Mouse (Mus musculus): ENCODE measurements around the gene Mmp25. TPM values are rescaled to one million over a fixed set of nuclear protein-coding genes. Genes with fewer than 3 reads are reported as not detected.

The Mmp25 gene
- 0.17 and 0.46 TPM in 2 replicates for polyA plus RNA-seq (2014; fragmentation: Nextera tagmentation; extraction: Ambion mirVana)

- Histone ChIP-seq H3K9ac (replicated peaks; ENCODE audit: low read length) (peak within 1 kb of the TSS; percentile 46), H3K4me1 (ENCODE audit: control insufficient read depth, insufficient read depth, low read length) (no peaks in the 10 kb centered on the region; the same call in 1 of the 2 replicates), H3K27ac (replicated peaks; ENCODE audit: low read depth, low read length) (no peak within 1 kb of the TSS), H3K27me3 (ENCODE audit: control insufficient read depth, insufficient read depth, low read length) (peaks cover 16% of the 10 kb centered on the region), H3K4me2 (ENCODE audit: low read depth, low read length) (peak within 1 kb of the TSS; percentile 76), H3K36me3 (replicated peaks; ENCODE audit: control insufficient read depth, insufficient read depth, low read depth, low read length) (no peaks in the 10 kb centered on the region), H3K9me3 (replicated peaks; ENCODE audit: control insufficient read depth, low read length) (no peaks in the 10 kb centered on the region), H3K4me3 (ENCODE audit: low read depth, low read length) (peak within 1 kb of the TSS; percentile 40)
- DNase-seq (ENCODE audit: low spot score), result peak; percentile 32
- under 1% methylated on average over 58 of the region's 58 CpGs for WGBS
- ATAC-seq (replicated peaks; ENCODE audit: insufficient number of reproducible peaks, low FRiP score, low TSS enrichment, low read depth), result 0 out of 2 replicates have a peak, but pooled peaks have one; percentile 49
Measured at GRCm38 (mm10) chr17:23644613-23645495, at the start of gene Mmp25. Mmp25 (minus strand) TSS chr17:23645277.

- H3K9ac ChIP-seq (replicated peaks; ENCODE audit: low read length), result no peak overlapping the region
- no peak overlapping the region for H3K27ac ChIP-seq (replicated peaks; ENCODE audit: low read depth, low read length)
- H3K9me3 ChIP-seq (replicated peaks; ENCODE audit: control insufficient read depth, low read length), result no peaks in the 10 kb centered on the region
- peaks cover 13% of the 10 kb centered on the region for H3K27me3 ChIP-seq (ENCODE audit: control insufficient read depth, insufficient read depth, low read length)
- no peak; the same call in 1 of the 2 replicates for ATAC-seq (replicated peaks; ENCODE audit: insufficient number of reproducible peaks, low FRiP score, low TSS enrichment, low read depth)
- no peak for DNase-seq (ENCODE audit: low spot score)
- H3K4me1 ChIP-seq (ENCODE audit: control insufficient read depth, insufficient read depth, low read length), result peaks cover 3% of the 10 kb centered on the region; the same call in 1 of the 2 replicates
- H3K36me3 ChIP-seq (replicated peaks; ENCODE audit: control insufficient read depth, insufficient read depth, low read depth, low read length), result no peaks in the 10 kb centered on the region
- WGBS, result 61% methylated on average over 1 of the region's 1 CpGs
- no peak overlapping the region for H3K4me2 ChIP-seq (ENCODE audit: low read depth, low read length)
- no peak overlapping the region for H3K4me3 ChIP-seq (ENCODE audit: low read depth, low read length)
Measured at GRCm38 (mm10) chr17:23694491-23694890, 49.4 kb upstream of the Mmp25 start.

- WGBS, result 12% methylated on average over 15 of the region's 15 CpGs
- Histone ChIP-seq H3K36me3 (replicated peaks; ENCODE audit: control insufficient read depth, insufficient read depth, low read depth, low read length) (no peaks in the 10 kb centered on the region), H3K4me2 (ENCODE audit: low read depth, low read length) (no peak within 1 kb of the TSS; the same call in 1 of the 2 replicates), H3K4me1 (ENCODE audit: control insufficient read depth, insufficient read depth, low read length) (no peaks in the 10 kb centered on the region; the same call in 1 of the 2 replicates), H3K27me3 (ENCODE audit: control insufficient read depth, insufficient read depth, low read length) (peaks cover 46% of the 10 kb centered on the region), H3K27ac (replicated peaks; ENCODE audit: low read depth, low read length) (no peak within 1 kb of the TSS; the same call in 1 of the 2 replicates), H3K9ac (replicated peaks; ENCODE audit: low read length) (no peak within 1 kb of the TSS; the same call in 1 of the 2 replicates), H3K9me3 (replicated peaks; ENCODE audit: control insufficient read depth, low read length) (no peaks in the 10 kb centered on the region), H3K4me3 (ENCODE audit: low read depth, low read length) (peak within 1 kb of the TSS; percentile 18)
- ATAC-seq (replicated peaks; ENCODE audit: insufficient number of reproducible peaks, low FRiP score, low TSS enrichment, low read depth) (peak; percentile 79), DNase-seq (ENCODE audit: low spot score) (peak; percentile 41)
Measured at GRCm38 (mm10) chr17:23683856-23684672, 39.0 kb upstream of the Mmp25 start, which contains the start of gene Cldn9. Cldn9 (minus strand) TSS chr17:23684026.

GRCm38 (mm10) chr17:23683226-23683625 is 38.1 kb upstream of the Mmp25 start:
- DNase-seq (ENCODE audit: low spot score), result no peak
- H3K4me1 ChIP-seq (ENCODE audit: control insufficient read depth, insufficient read depth, low read length), result no peaks in the 10 kb centered on the region; the same call in 1 of the 2 replicates
- no peak overlapping the region; the same call in 1 of the 2 replicates for H3K4me2 ChIP-seq (ENCODE audit: low read depth, low read length)
- WGBS, result 29% methylated on average over 15 of the region's 15 CpGs
- no peak overlapping the region for H3K27ac ChIP-seq (replicated peaks; ENCODE audit: low read depth, low read length)
- H3K9me3 ChIP-seq (replicated peaks; ENCODE audit: control insufficient read depth, low read length), result no peaks in the 10 kb centered on the region
- H3K4me3 ChIP-seq (ENCODE audit: low read depth, low read length), result peak overlapping the region; percentile 18
- H3K9ac ChIP-seq (replicated peaks; ENCODE audit: low read length), result no peak overlapping the region; the same call in 1 of the 2 replicates
- H3K36me3 ChIP-seq (replicated peaks; ENCODE audit: control insufficient read depth, insufficient read depth, low read depth, low read length), result no peaks in the 10 kb centered on the region
- H3K27me3 ChIP-seq (ENCODE audit: control insufficient read depth, insufficient read depth, low read length), result peaks cover 51% of the 10 kb centered on the region
- ATAC-seq (replicated peaks; ENCODE audit: insufficient number of reproducible peaks, low FRiP score, low TSS enrichment, low read depth), result peak; percentile 30; the same call in 1 of the 2 replicates

GRCm38 (mm10) chr17:23682530-23682929 is 37.5 kb upstream of the Mmp25 start:
- Histone ChIP-seq H3K36me3 (replicated peaks; ENCODE audit: control insufficient read depth, insufficient read depth, low read depth, low read length) (no peaks in the 10 kb centered on the region), H3K4me3 (ENCODE audit: low read depth, low read length) (no peak overlapping the region), H3K27ac (replicated peaks; ENCODE audit: low read depth, low read length) (no peak overlapping the region), H3K9ac (replicated peaks; ENCODE audit: low read length) (no peak overlapping the region), H3K4me1 (ENCODE audit: control insufficient read depth, insufficient read depth, low read length) (no peaks in the 10 kb centered on the region; the same call in 1 of the 2 replicates), H3K9me3 (replicated peaks; ENCODE audit: control insufficient read depth, low read length) (no peaks in the 10 kb centered on the region), H3K4me2 (ENCODE audit: low read depth, low read length) (peak overlapping the region; percentile 0; the same call in 1 of the 2 replicates), H3K27me3 (ENCODE audit: control insufficient read depth, insufficient read depth, low read length) (peaks cover 51% of the 10 kb centered on the region)
- WGBS, result 53% methylated on average over 3 of the region's 3 CpGs
- no peak for DNase-seq (ENCODE audit: low spot score)
- ATAC-seq (replicated peaks; ENCODE audit: insufficient number of reproducible peaks, low FRiP score, low TSS enrichment, low read depth), result no peak

GRCm38 (mm10) chr17:23682092-23682491 is 37.0 kb upstream of the Mmp25 start:
- Histone ChIP-seq H3K36me3 (replicated peaks; ENCODE audit: control insufficient read depth, insufficient read depth, low read depth, low read length) (no peaks in the 10 kb centered on the region), H3K27me3 (ENCODE audit: control insufficient read depth, insufficient read depth, low read length) (peaks cover 51% of the 10 kb centered on the region), H3K4me2 (ENCODE audit: low read depth, low read length) (no peak overlapping the region), H3K4me3 (ENCODE audit: low read depth, low read length) (no peak overlapping the region), H3K4me1 (ENCODE audit: control insufficient read depth, insufficient read depth, low read length) (no peaks in the 10 kb centered on the region; the same call in 1 of the 2 replicates), H3K9me3 (replicated peaks; ENCODE audit: control insufficient read depth, low read length) (no peaks in the 10 kb centered on the region), H3K27ac (replicated peaks; ENCODE audit: low read depth, low read length) (no peak overlapping the region), H3K9ac (replicated peaks; ENCODE audit: low read length) (no peak overlapping the region)
- DNase-seq (ENCODE audit: low spot score) (no peak), ATAC-seq (replicated peaks; ENCODE audit: insufficient number of reproducible peaks, low FRiP score, low TSS enrichment, low read depth) (no peak)
- WGBS, result 66% methylated on average over 4 of the region's 4 CpGs

GRCm38 (mm10) chr17:23681086-23681485 is 36.0 kb upstream of the Mmp25 start:
- H3K27me3 ChIP-seq (ENCODE audit: control insufficient read depth, insufficient read depth, low read length), result peaks cover 53% of the 10 kb centered on the region
- H3K4me2 ChIP-seq (ENCODE audit: low read depth, low read length), result no peak overlapping the region
- H3K4me1 ChIP-seq (ENCODE audit: control insufficient read depth, insufficient read depth, low read length), result no peaks in the 10 kb centered on the region; the same call in 1 of the 2 replicates
- no peak for ATAC-seq (replicated peaks; ENCODE audit: insufficient number of reproducible peaks, low FRiP score, low TSS enrichment, low read depth)
- 69% methylated on average over 10 of the region's 10 CpGs for WGBS
- no peak for DNase-seq (ENCODE audit: low spot score)
- no peaks in the 10 kb centered on the region for H3K9me3 ChIP-seq (replicated peaks; ENCODE audit: control insufficient read depth, low read length)
- H3K4me3 ChIP-seq (ENCODE audit: low read depth, low read length), result no peak overlapping the region
- H3K36me3 ChIP-seq (replicated peaks; ENCODE audit: control insufficient read depth, insufficient read depth, low read depth, low read length), result no peaks in the 10 kb centered on the region
- H3K27ac ChIP-seq (replicated peaks; ENCODE audit: low read depth, low read length), result no peak overlapping the region
- no peak overlapping the region for H3K9ac ChIP-seq (replicated peaks; ENCODE audit: low read length)

All from embryonic facial prominence, embryonic 11.5 days (tissue).